Mouse (Mus musculus) intestine, postnatal 0 days (tissue): ENCODE data around the gene Nprl3. TPM values are rescaled to one million over a fixed set of nuclear protein-coding genes. Genes with fewer than 3 reads are reported as not detected.

Experiments
- ATAC-seq: fragments of 200-750 bp; cut with Nextera tagmentation; 2 replicates; pipeline ENCODE4 v1.8.0; 2017; ENCODE audit warnings: mild to moderate bottlenecking, moderate TSS enrichment, moderate library complexity
- H3K27ac ChIP-seq: fragments of 300-500 bp; sonication (generic); 2 replicates; pipeline ENCODE4 v1.5.1; 2014; ENCODE audit warnings: mild to moderate bottlenecking, low read depth, low read length, moderate library complexity
- H3K27me3 ChIP-seq: fragments of 300-500 bp; sonication (generic); replicated peaks from 2 replicates; pipeline ENCODE4 v1.6.1; 2014; ENCODE audit warnings: low read length, mixed read lengths; ENCODE audit not compliant: control insufficient read depth, insufficient read depth
- H3K36me3 ChIP-seq: fragments of 300-500 bp; sonication (generic); 2 replicates; pipeline ENCODE4 v1.6.1; 2014; ENCODE audit warnings: mild to moderate bottlenecking, moderate library complexity; ENCODE audit not compliant: control insufficient read depth, insufficient read depth
- H3K4me1 ChIP-seq: fragments of 300-500 bp; sonication (generic); replicated peaks from 2 replicates; pipeline ENCODE4 v1.6.1; 2014; ENCODE audit warnings: antibody characterized with exemption, low read length, mixed read lengths; ENCODE audit not compliant: control insufficient read depth, insufficient read depth
- H3K4me2 ChIP-seq: fragments of 300-500 bp; sonication (generic); replicated peaks from 2 replicates; pipeline ENCODE4 v1.6.1; 2014; ENCODE audit warnings: low read depth, mild to moderate bottlenecking, moderate library complexity
- H3K4me3 ChIP-seq: fragments of 300-500 bp; sonication (generic); 2 replicates; pipeline ENCODE4 v1.5.1; 2014; ENCODE audit warnings: low read depth, low read length
- H3K9ac ChIP-seq: fragments of 300-500 bp; sonication (generic); 2 replicates; pipeline ENCODE4 v1.6.1; 2014; ENCODE audit warnings: mild to moderate bottlenecking, low read depth, low read length
- H3K9me3 ChIP-seq: fragments of 300-500 bp; sonication (generic); 2 replicates; pipeline ENCODE4 v1.6.1; 2016; ENCODE audit warnings: mixed run types; ENCODE audit not compliant: control insufficient read depth
- CTCF ChIP-seq: sonication (generic); IDR thresholded peaks from 2 replicates; pipeline ENCODE4 v1.5.1; 2016; ENCODE audit warnings: low read depth, mild to moderate bottlenecking, control low read depth, antibody characterized with exemption, moderate library complexity
- WGBS: fragments of 180-500 bp; shearing (Covaris S2); extraction: QIAGEN DNeasy Blood & Tissue Kit; methylation state at CpG from one replicate; pipeline ENCODE4 v1.1.7; 2014; 5-methylcytosine and 5-hydroxymethylcytosine counted together
- polyA plus RNA-seq: library from polyadenylated mRNA; unstranded; fragments of >200 nt; fragmentation: Nextera tagmentation; extraction: Ambion mirVana; gene quantifications from 2 replicates; pipeline ENCODE4 v1.2.1, GENCODE M21; 2015

Nprl3 gene
- polyA plus RNA-seq, 1 experiment from 2014 or later = 19.8 TPM

GRCm38 (mm10) chr11:32268952-32269351, 1.4 kb upstream of the Nprl3 start:
- H3K4me2 ChIP-seq = no peak overlapping the region
- TF ChIP-seq CTCF = no peak
- H3K4me3 ChIP-seq = no peak overlapping the region
- 69% methylated on average over 5 of the region's 5 CpGs for WGBS
- no peak overlapping the region for H3K9ac ChIP-seq
- ATAC-seq = no peak
- no peak overlapping the region for H3K27ac ChIP-seq
- H3K4me1 ChIP-seq = peaks cover 3% of the 10 kb centered on the region; the same call in 1 of the 2 replicates
- no peaks in the 10 kb centered on the region for H3K36me3 ChIP-seq
- no peaks in the 10 kb centered on the region; the same call in 1 of the 2 replicates for H3K27me3 ChIP-seq
- H3K9me3 ChIP-seq = no peaks in the 10 kb centered on the region

- H3K27me3 ChIP-seq = no peaks in the 10 kb centered on the region; the same call in 1 of the 2 replicates
- 0 out of 2 replicates have a peak overlapping the region, but pooled peaks have one; percentile 89 for H3K27ac ChIP-seq
- 27% methylated on average over 5 of the region's 5 CpGs for WGBS
- peaks cover 3% of the 10 kb centered on the region; the same call in 1 of the 2 replicates for H3K4me1 ChIP-seq
- no peaks in the 10 kb centered on the region for H3K9me3 ChIP-seq
- TF ChIP-seq CTCF = no peak
- ATAC-seq = peak; percentile 12; the same call in 1 of the 2 replicates
- peak overlapping the region; percentile 84 for H3K4me3 ChIP-seq
- H3K9ac ChIP-seq = peak overlapping the region; percentile 93
- peak overlapping the region; percentile 86 for H3K4me2 ChIP-seq
- no peaks in the 10 kb centered on the region for H3K36me3 ChIP-seq
These were observed 457 bp upstream of the Nprl3 start for GRCm38 (mm10) chr11:32267964-32268363.

DNA sequence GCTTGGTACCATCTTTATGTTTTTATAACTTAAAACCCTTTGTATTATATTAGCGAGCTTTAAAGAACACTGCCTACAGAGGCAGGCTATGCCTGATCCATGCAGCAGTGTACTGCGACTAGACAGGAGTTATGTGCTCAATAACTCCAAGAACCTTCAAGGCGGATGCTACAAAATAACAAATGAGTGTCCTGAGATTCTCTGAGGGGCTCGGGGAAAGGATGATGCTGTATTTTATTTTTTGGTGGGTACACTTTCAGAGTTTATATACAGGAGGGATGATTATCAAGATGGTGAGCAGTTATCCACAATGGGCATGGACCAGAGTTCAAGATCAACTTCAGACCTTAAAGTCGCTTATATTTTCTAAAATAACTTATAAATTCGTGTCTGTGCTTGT, 731 bp downstream of the Nprl3 start:
- peak overlapping the region; percentile 84 for H3K4me3 ChIP-seq
- peaks cover 3% of the 10 kb centered on the region; the same call in 1 of the 2 replicates for H3K4me1 ChIP-seq
- no peaks in the 10 kb centered on the region; the same call in 1 of the 2 replicates for H3K27me3 ChIP-seq
- H3K27ac ChIP-seq = peak overlapping the region; percentile 89; the same call in 1 of the 2 replicates
- peaks cover 10% of the 10 kb centered on the region; the same call in 1 of the 2 replicates for H3K36me3 ChIP-seq
- no peak for TF ChIP-seq CTCF
- ATAC-seq = no peak
- H3K9ac ChIP-seq = peak overlapping the region; percentile 93
- H3K9me3 ChIP-seq = no peaks in the 10 kb centered on the region
- H3K4me2 ChIP-seq = peak overlapping the region; percentile 86
- 15% methylated on average over 6 of the region's 6 CpGs for WGBS

GRCm38 (mm10) chr11:32266194-32266593, 1.3 kb downstream of the Nprl3 start:
- H3K4me2 ChIP-seq = no peak overlapping the region
- H3K36me3 ChIP-seq = peaks cover 14% of the 10 kb centered on the region; the same call in 1 of the 2 replicates
- H3K9ac ChIP-seq = no peak overlapping the region
- H3K27me3 ChIP-seq = no peaks in the 10 kb centered on the region; the same call in 1 of the 2 replicates
- 91% methylated on average over 6 of the region's 6 CpGs for WGBS
- peaks cover 3% of the 10 kb centered on the region; the same call in 1 of the 2 replicates for H3K4me1 ChIP-seq
- TF ChIP-seq CTCF = no peak
- ATAC-seq = no peak
- no peaks in the 10 kb centered on the region for H3K9me3 ChIP-seq
- no peak overlapping the region for H3K4me3 ChIP-seq
- H3K27ac ChIP-seq = no peak overlapping the region

DNA sequence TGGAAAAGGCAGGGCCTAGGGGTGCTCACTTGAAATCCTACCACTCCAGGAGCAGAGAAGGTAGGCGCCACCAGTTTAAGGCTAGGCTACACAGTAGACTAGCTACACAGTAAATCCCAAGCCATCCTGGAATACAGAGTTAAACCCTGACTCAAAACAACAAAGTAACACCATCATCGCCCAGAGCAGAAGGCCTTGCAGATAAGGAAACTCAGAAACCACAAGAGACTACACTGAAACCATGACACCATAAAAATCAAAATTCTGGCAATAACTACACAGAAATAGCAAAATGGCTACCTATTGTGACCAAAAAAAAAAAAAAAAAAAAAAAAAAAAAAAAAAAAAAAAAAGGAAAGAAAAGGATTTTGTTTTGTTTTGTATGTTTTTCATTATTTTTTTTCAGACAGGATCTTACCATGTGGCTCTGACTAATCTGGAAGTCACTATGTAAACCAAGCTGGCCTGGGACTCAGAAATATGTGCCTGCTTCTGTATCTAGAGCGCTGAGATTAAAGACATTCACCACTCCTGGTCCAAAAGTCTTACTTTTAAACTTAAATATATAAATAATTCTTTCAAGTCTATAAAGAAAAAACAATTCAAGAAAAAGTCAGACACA, 2.3 kb downstream of the Nprl3 start:
- Histone ChIP-seq H3K27ac (no peak overlapping the region), H3K4me2 (no peak overlapping the region), H3K4me1 (peaks cover 3% of the 10 kb centered on the region; the same call in 1 of the 2 replicates), H3K36me3 (peaks cover 17% of the 10 kb centered on the region; the same call in 1 of the 2 replicates), H3K9ac (no peak overlapping the region), H3K27me3 (no peaks in the 10 kb centered on the region; the same call in 1 of the 2 replicates), H3K4me3 (no peak overlapping the region), H3K9me3 (no peaks in the 10 kb centered on the region)
- ATAC-seq = no peak
- 91% methylated on average over 3 of the region's 3 CpGs for WGBS
- TF ChIP-seq CTCF = no peak

- H3K27me3 ChIP-seq = no peaks in the 10 kb centered on the region
- no peak overlapping the region for H3K9ac ChIP-seq
- peaks cover 18% of the 10 kb centered on the region; the same call in 1 of the 2 replicates for H3K36me3 ChIP-seq
- no peak for ATAC-seq
- TF ChIP-seq CTCF = no peak
- no peak overlapping the region for H3K27ac ChIP-seq
- peaks cover under 1% of the 10 kb centered on the region; the same call in 1 of the 2 replicates for H3K4me1 ChIP-seq
- H3K4me3 ChIP-seq = no peak overlapping the region
- 69% methylated on average over 10 of the region's 10 CpGs for WGBS
- H3K9me3 ChIP-seq = no peaks in the 10 kb centered on the region
- no peak overlapping the region for H3K4me2 ChIP-seq
These were observed 4.7 kb downstream of the Nprl3 start for GRCm38 (mm10) chr11:32262674-32263415.
